Mouse (Mus musculus) ES-E14 (cell line): ENCODE data around the gene Leprot.

ENCODE experiments used
- HCFC1 ChIP-seq: IDR thresholded peaks from 2 replicates; pipeline ENCODE4 v1.6.1; 2012; ENCODE audit warnings: low read length, inconsistent platforms, borderline replicate concordance; ENCODE audit not compliant: insufficient read depth
- MAFK ChIP-seq: IDR thresholded peaks from 2 replicates; pipeline ENCODE4 v1.6.1; 2014; ENCODE audit warnings: mild to moderate bottlenecking, low read depth, low read length, inconsistent platforms; ENCODE audit not compliant: insufficient read depth
- ZC3H11A ChIP-seq: IDR thresholded peaks from 2 replicates; pipeline ENCODE4 v1.6.1; 2012; ENCODE audit warnings: low read depth, mild to moderate bottlenecking, inconsistent platforms, low read length, borderline replicate concordance

- TF ChIP-seq MAFK (no peak), HCFC1 (no peak), ZC3H11A (no peak)
These were observed 59.7 kb downstream of the Leprot start for GRCm38 (mm10) chr4:101707234-101707633.
